Mouse (Mus musculus) stomach, postnatal 0 days (tissue): ENCODE measurements around the gene Sema5a.

Source experiments
- CTCF ChIP-seq: IDR thresholded peaks from 2 replicates; pipeline ENCODE4 v1.5.1; 2016; ENCODE audit warnings: antibody characterized with exemption, low read depth, mild to moderate bottlenecking, moderate library complexity
- EP300 ChIP-seq: optimal IDR thresholded peaks from 2 replicates; pipeline ENCODE3; 2016; ENCODE audit warnings: antibody characterized with exemption

- TF ChIP-seq CTCF (no peak), EP300 (no peak)
Measured at GRCm38 (mm10) chr15:32254806-32255205, 10.2 kb downstream of the Sema5a start.
